Mouse (Mus musculus): ENCODE measurements at regions not wholly inside any gene's neighbourhood (a gene's known extent, or its start where the extent isn't known, plus 50 kb on each side); places are given as distances from the start of the nearest gene placed in this dataset.
A peak's percentile ranks its signal among the peaks of the same experiment; 100 is the strongest.

DNA sequence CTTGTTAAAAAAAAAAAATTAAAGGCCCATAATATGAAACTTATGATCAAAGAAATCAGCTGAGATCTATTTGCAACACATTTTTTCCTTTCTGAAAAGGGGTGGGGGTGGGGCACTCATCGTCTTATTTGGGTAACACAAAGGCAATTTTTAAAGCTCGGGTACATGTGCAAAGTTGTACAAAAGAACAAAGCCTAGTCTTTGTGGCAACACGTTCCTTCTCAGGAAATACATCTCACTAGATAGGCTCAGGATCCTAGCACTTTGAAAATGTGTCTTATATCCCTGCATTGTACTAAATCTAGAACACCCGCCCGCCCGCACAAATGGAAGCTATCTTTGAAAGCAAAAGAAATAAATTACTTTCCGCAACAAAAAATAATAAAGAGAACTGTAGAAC is 158.2 kb downstream of the Sox4 start:
- no peaks in the 10 kb centered on the region for H3K36me3 ChIP-seq (ENCODE audit: control insufficient read depth, insufficient read depth, low read length)
- H3K4me1 ChIP-seq (ENCODE audit: control insufficient read depth, insufficient read depth, low read length), result peaks cover 18% of the 10 kb centered on the region
- 67% methylated on average over 7 of the region's 7 CpGs for WGBS
- no peaks in the 10 kb centered on the region for H3K27me3 ChIP-seq (ENCODE audit: control insufficient read depth, insufficient read depth, low read length)
- H3K4me3 ChIP-seq (ENCODE audit: low read length), result no peak overlapping the region
- no peak overlapping the region for H3K27ac ChIP-seq (ENCODE audit: low read depth, low read length)
- H3K4me2 ChIP-seq (replicated peaks; ENCODE audit: low read depth, low read length), result no peak overlapping the region
- no peak for ATAC-seq (ENCODE audit: low FRiP score, low TSS enrichment)
- H3K9ac ChIP-seq (ENCODE audit: low read depth, low read length), result no peak overlapping the region
- H3K9me3 ChIP-seq (ENCODE audit: control insufficient read depth, low read length), result no peaks in the 10 kb centered on the region

DNA sequence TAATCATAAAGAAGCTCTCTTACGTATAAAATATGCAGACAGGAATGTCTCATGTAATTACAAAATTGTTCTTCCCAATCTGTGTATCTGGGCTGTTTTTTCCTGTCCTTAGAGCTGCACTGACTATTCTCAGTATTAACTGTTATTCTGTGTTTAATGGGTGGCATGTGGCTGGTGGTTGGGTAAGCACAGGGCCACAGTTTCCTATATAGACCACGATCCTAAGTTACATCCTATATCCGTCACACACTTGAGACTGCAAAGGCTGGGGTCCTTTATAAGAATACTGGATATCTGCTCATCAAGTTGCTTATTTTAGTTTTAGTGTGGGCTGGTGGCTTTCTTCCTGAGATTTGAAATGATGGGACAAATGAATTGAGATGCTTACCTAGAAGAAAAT is 159.0 kb downstream of the Sox4 start:
- no peak overlapping the region for H3K4me3 ChIP-seq (ENCODE audit: low read length)
- H3K9ac ChIP-seq (ENCODE audit: low read depth, low read length), result no peak overlapping the region
- H3K27ac ChIP-seq (ENCODE audit: low read depth, low read length), result no peak overlapping the region
- H3K9me3 ChIP-seq (ENCODE audit: control insufficient read depth, low read length), result no peaks in the 10 kb centered on the region
- H3K27me3 ChIP-seq (ENCODE audit: control insufficient read depth, insufficient read depth, low read length), result no peaks in the 10 kb centered on the region
- peaks cover 18% of the 10 kb centered on the region for H3K4me1 ChIP-seq (ENCODE audit: control insufficient read depth, insufficient read depth, low read length)
- H3K4me2 ChIP-seq (replicated peaks; ENCODE audit: low read depth, low read length), result no peak overlapping the region
- WGBS, result 91% methylated on average over 3 of the region's 3 CpGs
- ATAC-seq (ENCODE audit: low FRiP score, low TSS enrichment), result no peak
- H3K36me3 ChIP-seq (ENCODE audit: control insufficient read depth, insufficient read depth, low read length), result no peaks in the 10 kb centered on the region

DNA sequence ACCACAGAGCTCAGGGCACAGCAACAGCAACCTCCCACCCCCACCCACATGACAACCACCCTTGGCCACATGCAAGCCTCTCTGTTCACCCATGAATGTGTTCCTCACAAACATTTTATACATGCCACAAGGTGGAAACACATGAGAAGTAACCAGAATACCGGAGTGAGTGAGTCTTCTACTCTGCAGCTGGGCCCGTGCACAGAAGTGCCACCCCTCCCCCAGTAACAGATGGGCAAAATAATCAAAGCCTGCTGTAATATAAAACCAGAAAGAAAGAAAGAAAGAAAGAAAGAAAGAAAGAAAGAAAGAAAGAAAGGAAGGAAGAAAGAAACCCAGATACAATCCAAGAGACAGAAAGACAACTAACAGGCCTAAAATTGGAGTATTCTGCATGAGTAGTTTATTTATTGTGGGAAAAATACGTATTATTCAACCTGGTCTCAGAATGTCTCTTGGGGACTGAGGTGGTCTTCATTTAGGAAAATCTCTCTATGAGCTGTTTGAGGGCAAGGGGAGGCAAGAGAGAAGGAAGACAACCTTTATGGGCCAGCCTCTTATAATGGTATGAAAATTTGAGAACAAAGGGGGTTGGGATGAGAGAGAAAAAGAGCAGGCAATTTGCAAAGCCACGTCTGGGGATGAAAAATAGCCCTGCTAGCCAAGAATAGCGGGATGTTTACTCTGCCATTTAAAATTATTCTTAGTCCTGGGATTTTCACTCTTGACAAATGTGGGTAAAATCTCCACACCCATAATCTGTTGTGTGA is 160.2 kb downstream of the Sox4 start:
- no peak overlapping the region for H3K4me2 ChIP-seq (replicated peaks; ENCODE audit: low read depth, low read length)
- no peaks in the 10 kb centered on the region for H3K36me3 ChIP-seq (ENCODE audit: control insufficient read depth, insufficient read depth, low read length)
- ATAC-seq (ENCODE audit: low FRiP score, low TSS enrichment), result no peak
- H3K4me1 ChIP-seq (ENCODE audit: control insufficient read depth, insufficient read depth, low read length), result peaks cover 18% of the 10 kb centered on the region
- no peak overlapping the region for H3K9ac ChIP-seq (ENCODE audit: low read depth, low read length)
- 25% methylated on average over 5 of the region's 5 CpGs for WGBS
- no peak overlapping the region for H3K4me3 ChIP-seq (ENCODE audit: low read length)
- no peaks in the 10 kb centered on the region for H3K9me3 ChIP-seq (ENCODE audit: control insufficient read depth, low read length)
- no peaks in the 10 kb centered on the region for H3K27me3 ChIP-seq (ENCODE audit: control insufficient read depth, insufficient read depth, low read length)
- no peak overlapping the region for H3K27ac ChIP-seq (ENCODE audit: low read depth, low read length)

DNA sequence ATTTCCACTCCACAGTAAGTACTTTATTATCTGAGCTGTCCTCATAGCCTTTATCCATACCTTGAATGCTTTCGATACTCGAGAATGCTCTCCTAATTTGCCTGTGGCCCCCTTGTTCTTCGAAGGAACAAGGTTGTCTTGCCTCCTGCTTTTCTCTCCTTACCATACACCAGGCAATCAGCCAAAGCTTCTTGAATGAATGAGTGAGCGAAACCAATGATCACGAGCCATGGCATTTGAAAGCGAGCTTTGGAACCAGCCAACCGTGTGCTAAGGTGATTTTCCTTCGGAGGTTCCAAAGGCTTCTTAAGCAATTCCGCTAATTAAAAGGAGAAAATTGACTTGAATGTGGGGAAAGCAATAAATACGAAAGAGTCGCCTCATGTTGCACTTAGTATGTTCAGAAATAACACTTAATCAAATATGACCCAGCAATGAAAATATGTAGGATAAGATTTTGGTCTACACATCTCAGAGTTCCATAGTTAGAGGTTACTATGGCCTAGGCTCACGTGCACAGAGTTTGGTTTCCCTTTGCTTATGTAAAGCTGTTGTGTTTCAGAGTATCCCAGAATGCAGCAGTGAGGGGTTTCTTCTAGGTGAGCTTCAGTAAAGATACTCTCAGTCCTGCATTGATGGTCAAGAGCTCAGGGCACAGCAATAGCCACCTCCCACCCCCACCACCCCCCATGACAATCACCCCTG is 160.9 kb downstream of the Sox4 start:
- Histone ChIP-seq H3K27me3 (ENCODE audit: control insufficient read depth, insufficient read depth, low read length) (no peaks in the 10 kb centered on the region), H3K9ac (ENCODE audit: low read depth, low read length) (no peak overlapping the region), H3K36me3 (ENCODE audit: control insufficient read depth, insufficient read depth, low read length) (no peaks in the 10 kb centered on the region), H3K4me1 (ENCODE audit: control insufficient read depth, insufficient read depth, low read length) (peaks cover 18% of the 10 kb centered on the region), H3K4me2 (replicated peaks; ENCODE audit: low read depth, low read length) (no peak overlapping the region), H3K27ac (ENCODE audit: low read depth, low read length) (no peak overlapping the region), H3K9me3 (ENCODE audit: control insufficient read depth, low read length) (no peaks in the 10 kb centered on the region), H3K4me3 (ENCODE audit: low read length) (no peak overlapping the region)
- ATAC-seq (ENCODE audit: low FRiP score, low TSS enrichment), result no peak
- 71% methylated on average over 12 of the region's 12 CpGs for WGBS

DNA sequence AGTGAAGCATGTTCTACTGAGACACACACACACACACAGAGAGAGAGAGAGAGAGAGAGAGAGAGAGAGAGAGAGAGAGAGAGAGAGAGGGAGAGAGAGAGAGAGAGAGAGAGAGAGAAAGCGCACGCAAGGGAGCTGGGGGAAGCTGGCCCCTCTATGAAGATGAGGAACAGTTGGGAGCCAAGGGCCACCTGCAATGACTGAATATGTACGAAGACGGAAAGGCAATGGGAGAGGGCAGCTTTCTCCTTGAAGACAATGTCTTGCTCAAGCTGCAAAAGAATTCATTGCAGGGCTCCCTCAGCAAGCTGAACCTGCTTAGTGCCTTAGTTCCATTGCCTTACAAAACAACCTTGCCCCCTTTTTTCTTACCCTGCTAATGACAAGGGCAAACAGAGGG is 163.1 kb downstream of the Sox4 start:
- 83% methylated on average over 4 of the region's 4 CpGs for WGBS
- ATAC-seq (ENCODE audit: low FRiP score, low TSS enrichment), result no peak

DNA sequence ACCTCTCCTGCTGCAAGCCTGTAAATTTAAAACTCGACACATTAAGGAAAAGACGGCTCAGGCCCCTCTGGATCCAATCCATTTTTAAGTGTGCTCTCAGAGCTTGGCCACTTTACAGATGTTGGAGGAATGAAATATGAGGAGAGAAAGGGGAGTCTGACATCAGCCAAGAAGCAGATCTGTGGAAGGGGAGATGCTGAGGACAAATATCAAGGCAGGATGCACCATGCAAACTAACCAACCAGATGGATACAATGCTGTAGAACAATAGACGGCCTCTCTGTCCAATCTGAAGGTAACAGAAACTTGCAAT is 166.2 kb downstream of the Sox4 start:
- Histone ChIP-seq H3K9ac (ENCODE audit: low read depth, low read length) (no peak overlapping the region), H3K4me3 (ENCODE audit: low read length) (no peak overlapping the region), H3K9me3 (ENCODE audit: control insufficient read depth, low read length) (no peaks in the 10 kb centered on the region), H3K36me3 (ENCODE audit: control insufficient read depth, insufficient read depth, low read length) (no peaks in the 10 kb centered on the region), H3K4me2 (replicated peaks; ENCODE audit: low read depth, low read length) (peak overlapping the region; percentile 12; the same call in 1 of the 2 replicates), H3K27ac (ENCODE audit: low read depth, low read length) (peak overlapping the region; percentile 59; the same call in 1 of the 2 replicates), H3K27me3 (ENCODE audit: control insufficient read depth, insufficient read depth, low read length) (no peaks in the 10 kb centered on the region), H3K4me1 (ENCODE audit: control insufficient read depth, insufficient read depth, low read length) (peaks cover 16% of the 10 kb centered on the region)
- 20% methylated on average over 3 of the region's 3 CpGs for WGBS
- ATAC-seq (ENCODE audit: low FRiP score, low TSS enrichment), result no peak

More for the DNA sequence above, 163.1 kb downstream of the Sox4 start:
- Histone ChIP-seq H3K4me3 (ENCODE audit: low read length) (no peak overlapping the region), H3K9me3 (ENCODE audit: control insufficient read depth, low read length) (no peaks in the 10 kb centered on the region), H3K4me1 (ENCODE audit: control insufficient read depth, insufficient read depth, low read length) (peaks cover 30% of the 10 kb centered on the region), H3K9ac (ENCODE audit: low read depth, low read length) (no peak overlapping the region), H3K4me2 (replicated peaks; ENCODE audit: low read depth, low read length) (no peak overlapping the region), H3K36me3 (ENCODE audit: control insufficient read depth, insufficient read depth, low read length) (no peaks in the 10 kb centered on the region), H3K27me3 (ENCODE audit: control insufficient read depth, insufficient read depth, low read length) (no peaks in the 10 kb centered on the region), H3K27ac (ENCODE audit: low read depth, low read length) (no peak overlapping the region)

DNA sequence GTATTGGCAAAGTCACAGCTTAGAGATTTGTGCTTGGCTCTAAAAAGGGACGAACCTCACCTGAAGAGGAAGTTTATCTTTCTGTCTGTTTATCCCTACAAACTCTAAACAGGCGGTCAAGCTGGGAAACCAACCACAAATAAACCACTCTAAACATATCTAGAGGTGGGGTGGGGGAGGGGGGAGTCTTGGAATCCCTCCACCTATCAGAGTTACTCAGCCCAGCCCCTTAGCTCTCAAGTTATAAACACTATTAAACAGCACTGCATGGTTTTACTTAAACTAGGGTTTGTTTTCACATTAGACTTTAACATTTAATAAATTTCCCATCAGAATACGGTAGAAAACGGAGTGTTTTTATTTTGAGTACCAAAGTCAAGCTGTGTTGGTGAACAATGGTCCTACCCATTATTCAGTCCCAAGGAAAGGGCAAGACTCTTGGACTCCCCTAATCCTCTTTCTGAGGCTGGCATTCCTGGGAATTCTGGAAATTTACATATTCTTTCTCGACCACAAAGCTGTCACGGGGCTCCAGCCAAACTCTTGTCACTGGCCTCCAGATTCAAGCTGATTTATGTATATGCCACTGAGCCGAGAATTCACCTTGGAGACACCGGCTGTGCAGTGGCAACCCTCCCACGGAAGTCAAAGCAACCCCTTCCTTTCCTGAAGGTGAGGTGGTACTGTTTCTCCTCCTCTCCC is 166.7 kb downstream of the Sox4 start:
- peak; percentile 65 for ATAC-seq (ENCODE audit: low FRiP score, low TSS enrichment)
- WGBS, result 27% methylated on average over 9 of the region's 9 CpGs
- H3K4me1 ChIP-seq (ENCODE audit: control insufficient read depth, insufficient read depth, low read length), result peaks cover 21% of the 10 kb centered on the region

DNA sequence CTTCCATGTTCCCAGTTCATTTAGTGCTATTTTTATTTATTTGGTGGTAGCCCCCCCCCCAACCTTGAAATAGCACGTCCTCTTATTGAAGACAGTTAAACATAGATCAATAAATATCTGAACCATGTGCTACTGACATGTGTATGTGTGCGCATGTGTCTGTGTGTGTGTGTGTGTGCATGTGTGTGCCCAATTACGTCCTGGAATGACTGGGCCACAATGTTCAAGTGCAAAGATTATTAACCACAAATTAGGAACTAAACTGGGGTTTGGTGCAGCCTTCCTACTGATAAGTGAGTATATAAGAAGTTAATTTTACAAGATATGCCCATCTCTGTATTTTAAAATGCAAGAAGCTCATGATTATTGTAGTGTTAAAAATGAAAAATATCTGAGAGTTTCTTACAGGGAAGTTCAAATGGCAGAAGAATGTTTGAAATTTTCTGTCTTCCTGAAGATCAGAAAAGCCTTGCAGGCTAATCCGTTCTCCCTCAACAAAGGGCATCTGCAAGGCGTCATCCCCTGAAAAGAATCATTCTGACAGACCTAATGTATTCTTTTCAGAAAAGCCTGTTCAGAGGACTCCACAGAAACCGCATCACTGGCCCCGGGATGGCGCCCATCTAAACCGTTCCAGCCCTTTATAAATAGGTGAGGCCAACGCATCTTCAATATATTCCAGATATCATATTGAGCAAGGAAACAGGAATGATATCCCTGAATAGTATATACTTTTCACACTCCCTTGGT is 170.8 kb downstream of the Sox4 start:
- H3K4me3 ChIP-seq (ENCODE audit: low read length), result no peak overlapping the region
- ATAC-seq (ENCODE audit: low FRiP score, low TSS enrichment), result no peak
- peaks cover 22% of the 10 kb centered on the region for H3K4me1 ChIP-seq (ENCODE audit: control insufficient read depth, insufficient read depth, low read length)
- 59% methylated on average over 10 of the region's 10 CpGs for WGBS
- no peak overlapping the region for H3K4me2 ChIP-seq (replicated peaks; ENCODE audit: low read depth, low read length)
- H3K27ac ChIP-seq (ENCODE audit: low read depth, low read length), result 0 out of 2 replicates have a peak overlapping the region, but pooled peaks have one; percentile 20
- no peaks in the 10 kb centered on the region for H3K36me3 ChIP-seq (ENCODE audit: control insufficient read depth, insufficient read depth, low read length)
- no peaks in the 10 kb centered on the region for H3K9me3 ChIP-seq (ENCODE audit: control insufficient read depth, low read length)
- H3K27me3 ChIP-seq (ENCODE audit: control insufficient read depth, insufficient read depth, low read length), result no peaks in the 10 kb centered on the region
- H3K9ac ChIP-seq (ENCODE audit: low read depth, low read length), result no peak overlapping the region

More for the DNA sequence above, 166.7 kb downstream of the Sox4 start:
- no peak overlapping the region for H3K4me3 ChIP-seq (ENCODE audit: low read length)
- H3K27me3 ChIP-seq (ENCODE audit: control insufficient read depth, insufficient read depth, low read length), result no peaks in the 10 kb centered on the region
- H3K9ac ChIP-seq (ENCODE audit: low read depth, low read length), result no peak overlapping the region
- no peaks in the 10 kb centered on the region for H3K9me3 ChIP-seq (ENCODE audit: control insufficient read depth, low read length)
- H3K27ac ChIP-seq (ENCODE audit: low read depth, low read length), result peak overlapping the region; percentile 59; the same call in 1 of the 2 replicates
- H3K4me2 ChIP-seq (replicated peaks; ENCODE audit: low read depth, low read length), result peak overlapping the region; percentile 12; the same call in 1 of the 2 replicates
- H3K36me3 ChIP-seq (ENCODE audit: control insufficient read depth, insufficient read depth, low read length), result no peaks in the 10 kb centered on the region
